Mouse (Mus musculus): ENCODE measurements around the gene Mfap1a.

DNA sequence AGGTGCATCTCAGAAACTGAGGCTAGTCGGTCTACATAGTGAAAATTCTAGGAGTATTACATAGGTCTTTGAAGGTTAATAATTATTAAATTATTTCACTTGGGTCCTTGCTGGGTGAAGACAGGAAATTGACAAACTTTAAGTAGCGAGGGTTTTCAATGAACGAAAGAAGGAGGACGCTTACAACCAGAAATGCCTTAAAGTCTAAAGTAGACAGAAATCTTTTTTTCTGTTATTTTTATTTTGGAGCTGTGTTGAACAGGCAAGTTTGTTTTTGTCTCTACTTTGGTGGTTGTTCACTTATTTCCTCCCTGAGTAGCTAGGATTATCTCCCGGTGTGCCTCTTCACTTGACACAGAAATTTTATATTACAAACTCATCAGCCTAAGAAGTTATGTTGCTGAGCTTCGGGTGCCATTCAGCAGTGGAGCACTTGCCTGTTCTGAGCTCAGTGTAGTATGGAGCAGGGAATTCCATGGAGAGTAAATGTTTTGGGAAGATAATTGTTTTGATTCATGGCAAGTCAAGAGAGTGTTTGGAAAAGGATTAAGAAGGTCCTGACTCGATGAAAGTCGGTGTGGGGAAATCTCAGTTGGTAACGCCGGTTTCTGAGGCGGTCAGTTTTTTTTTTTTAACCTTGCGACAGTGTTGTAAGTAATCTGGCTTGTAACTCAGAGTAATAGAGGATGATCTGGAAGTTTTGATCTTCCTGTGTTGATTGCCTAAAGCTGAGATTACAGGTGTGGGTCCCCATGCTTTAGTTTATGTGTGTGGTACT is 897 bp upstream of the Mfap1a start:
- no peak for TF ChIP-seq CTCF (IDR thresholded peaks at IDR 0.05; ENCODE audit: insufficient read depth, low read length)
- TF ChIP-seq POLR2A (IDR thresholded peaks at IDR 0.05; ENCODE audit: borderline replicate concordance, extremely low read depth, low read depth, low read length): no peak
